Mouse (Mus musculus): ENCODE measurements around the gene Sapcd1. TPM values are rescaled to one million over a fixed set of nuclear protein-coding genes. Genes with fewer than 3 reads are reported as not detected.

The Sapcd1 gene
- polyA plus RNA-seq (2012; fragmentation: generic; extraction: Trizol) = 0.14 TPM

- Histone ChIP-seq H3K4me2 (ENCODE audit: low read depth) (no peak within 1 kb of the TSS), H3K27me3 (ENCODE audit: control insufficient read depth, insufficient read depth, insufficient read length) (no peaks in the 10 kb centered on the region), H3K4me3 (no peak within 1 kb of the TSS), H3K36me3 (ENCODE audit: control insufficient read depth, insufficient read depth) (no peaks in the 10 kb centered on the region), H3K79me2 (ENCODE audit: control insufficient read depth, insufficient read depth) (no peaks in the 10 kb centered on the region), H3ac (ENCODE audit: control insufficient read depth, insufficient read length) (no peak within 1 kb of the TSS)
- TF ChIP-seq SRF (IDR thresholded peaks at IDR 0.05; ENCODE audit: control insufficient read depth, insufficient read length, low read depth) (no peak), MYOG (IDR thresholded peaks at IDR 0.05; ENCODE audit: control insufficient read depth in 1 of 3, insufficient read depth in 1 of 3, insufficient read length in 2 of 3, low read depth in 2 of 3) (no peak), MAX (IDR thresholded peaks at IDR 0.05; ENCODE audit: low read depth) (no peak), POLR2AphosphoS2 (IDR thresholded peaks at IDR 0.05; ENCODE audit: insufficient read length, low read depth) (no peak), TCF12 (IDR thresholded peaks at IDR 0.05; ENCODE audit: insufficient read depth, poor library complexity, severe bottlenecking) (no peak), E2F4 (IDR thresholded peaks at IDR 0.05; ENCODE audit: insufficient read depth) (no peak), POLR2A (IDR thresholded peaks at IDR 0.05; ENCODE audit: insufficient read length, low read depth) (no peak), TCF3 (IDR thresholded peaks at IDR 0.05; ENCODE audit: insufficient read length, low read depth) (no peak), MYOD1 (IDR thresholded peaks at IDR 0.05; ENCODE audit: control insufficient read depth in 1 of 3, insufficient read length in 2 of 3, low read depth in 2 of 3) (no peak), REST (IDR thresholded peaks at IDR 0.05; ENCODE audit: insufficient read depth, insufficient read length) (no peak), USF1 (IDR thresholded peaks at IDR 0.05; ENCODE audit: low read depth) (no peak), CEBPB (IDR thresholded peaks at IDR 0.05; ENCODE audit: insufficient read depth, poor library complexity, severe bottlenecking) (no peak)
Measured at GRCm38 (mm10) chr17:35027277-35028068, at the start of gene Sapcd1. TSS of gene Sapcd1 (minus strand) at chr17:35028016.

- no peak overlapping the region for H3K4me3 ChIP-seq
- H3ac ChIP-seq (ENCODE audit: control insufficient read depth, insufficient read length) = no peak overlapping the region
- no peaks in the 10 kb centered on the region for H3K36me3 ChIP-seq (ENCODE audit: control insufficient read depth, insufficient read depth)
- TF ChIP-seq USF1 (IDR thresholded peaks at IDR 0.05; ENCODE audit: low read depth) (no peak), POLR2A (IDR thresholded peaks at IDR 0.05; ENCODE audit: insufficient read length, low read depth) (no peak), TCF12 (IDR thresholded peaks at IDR 0.05; ENCODE audit: insufficient read depth, poor library complexity, severe bottlenecking) (no peak), MYOG (IDR thresholded peaks at IDR 0.05; ENCODE audit: control insufficient read depth in 1 of 3, insufficient read depth in 1 of 3, insufficient read length in 2 of 3, low read depth in 2 of 3) (no peak), CEBPB (IDR thresholded peaks at IDR 0.05; ENCODE audit: insufficient read depth, poor library complexity, severe bottlenecking) (no peak), TCF3 (IDR thresholded peaks at IDR 0.05; ENCODE audit: insufficient read length, low read depth) (no peak), SRF (IDR thresholded peaks at IDR 0.05; ENCODE audit: control insufficient read depth, insufficient read length, low read depth) (no peak), E2F4 (IDR thresholded peaks at IDR 0.05; ENCODE audit: insufficient read depth) (no peak), REST (IDR thresholded peaks at IDR 0.05; ENCODE audit: insufficient read depth, insufficient read length) (no peak), POLR2AphosphoS2 (IDR thresholded peaks at IDR 0.05; ENCODE audit: insufficient read length, low read depth) (no peak)
- H3K4me2 ChIP-seq (ENCODE audit: low read depth) = no peak overlapping the region
- no peaks in the 10 kb centered on the region for H3K79me2 ChIP-seq (ENCODE audit: control insufficient read depth, insufficient read depth)
- H3K27me3 ChIP-seq (ENCODE audit: control insufficient read depth, insufficient read depth, insufficient read length) = peaks cover 9% of the 10 kb centered on the region
Measured at GRCm38 (mm10) chr17:35077285-35077684, 49.5 kb upstream of the Sapcd1 start.

GRCm38 (mm10) chr17:35076507-35077176 lies 48.8 kb upstream of the Sapcd1 start, which contains the start of gene Ly6g6e:
TSS of gene Ly6g6e (plus strand) at chr17:35076902.
- Histone ChIP-seq H3K79me2 (ENCODE audit: control insufficient read depth, insufficient read depth) (no peaks in the 10 kb centered on the region), H3K4me3 (no peak within 1 kb of the TSS), H3K27me3 (ENCODE audit: control insufficient read depth, insufficient read depth, insufficient read length) (peaks cover 9% of the 10 kb centered on the region), H3K4me2 (ENCODE audit: low read depth) (no peak within 1 kb of the TSS), H3K36me3 (ENCODE audit: control insufficient read depth, insufficient read depth) (no peaks in the 10 kb centered on the region), H3ac (ENCODE audit: control insufficient read depth, insufficient read length) (no peak within 1 kb of the TSS)
- TF ChIP-seq MAX (IDR thresholded peaks at IDR 0.05; ENCODE audit: low read depth) (no peak), TCF12 (IDR thresholded peaks at IDR 0.05; ENCODE audit: insufficient read depth, poor library complexity, severe bottlenecking) (no peak), MYOD1 (IDR thresholded peaks at IDR 0.05; ENCODE audit: control insufficient read depth in 1 of 3, insufficient read length in 2 of 3, low read depth in 2 of 3) (no peak), POLR2A (IDR thresholded peaks at IDR 0.05; ENCODE audit: insufficient read length, low read depth) (no peak), E2F4 (IDR thresholded peaks at IDR 0.05; ENCODE audit: insufficient read depth) (no peak), USF1 (IDR thresholded peaks at IDR 0.05; ENCODE audit: low read depth) (no peak), POLR2AphosphoS2 (IDR thresholded peaks at IDR 0.05; ENCODE audit: insufficient read length, low read depth) (no peak), TCF3 (IDR thresholded peaks at IDR 0.05; ENCODE audit: insufficient read length, low read depth) (no peak), REST (IDR thresholded peaks at IDR 0.05; ENCODE audit: insufficient read depth, insufficient read length) (no peak), MYOG (IDR thresholded peaks at IDR 0.05; ENCODE audit: control insufficient read depth in 1 of 3, insufficient read depth in 1 of 3, insufficient read length in 2 of 3, low read depth in 2 of 3) (no peak), SRF (IDR thresholded peaks at IDR 0.05; ENCODE audit: control insufficient read depth, insufficient read length, low read depth) (no peak), CEBPB (IDR thresholded peaks at IDR 0.05; ENCODE audit: insufficient read depth, poor library complexity, severe bottlenecking) (no peak)

- Histone ChIP-seq H3ac (ENCODE audit: control insufficient read depth, insufficient read length) (no peak overlapping the region), H3K4me2 (ENCODE audit: low read depth) (no peak overlapping the region), H3K36me3 (ENCODE audit: control insufficient read depth, insufficient read depth) (no peaks in the 10 kb centered on the region), H3K27me3 (ENCODE audit: control insufficient read depth, insufficient read depth, insufficient read length) (peaks cover 9% of the 10 kb centered on the region), H3K79me2 (ENCODE audit: control insufficient read depth, insufficient read depth) (no peaks in the 10 kb centered on the region), H3K4me3 (no peak overlapping the region)
- TF ChIP-seq USF1 (IDR thresholded peaks at IDR 0.05; ENCODE audit: low read depth) = no peak
- no peak for TF ChIP-seq TCF12 (IDR thresholded peaks at IDR 0.05; ENCODE audit: insufficient read depth, poor library complexity, severe bottlenecking)
- TF ChIP-seq TCF3 (IDR thresholded peaks at IDR 0.05; ENCODE audit: insufficient read length, low read depth) = no peak
- no peak for TF ChIP-seq MYOD1 (IDR thresholded peaks at IDR 0.05; ENCODE audit: control insufficient read depth in 1 of 3, insufficient read length in 2 of 3, low read depth in 2 of 3)
- TF ChIP-seq E2F4 (IDR thresholded peaks at IDR 0.05; ENCODE audit: insufficient read depth) = no peak
- no peak for TF ChIP-seq POLR2A (IDR thresholded peaks at IDR 0.05; ENCODE audit: insufficient read length, low read depth)
- no peak for TF ChIP-seq MAX (IDR thresholded peaks at IDR 0.05; ENCODE audit: low read depth)
- no peak for TF ChIP-seq SRF (IDR thresholded peaks at IDR 0.05; ENCODE audit: control insufficient read depth, insufficient read length, low read depth)
- TF ChIP-seq CEBPB (IDR thresholded peaks at IDR 0.05; ENCODE audit: insufficient read depth, poor library complexity, severe bottlenecking) = no peak
- TF ChIP-seq REST (IDR thresholded peaks at IDR 0.05; ENCODE audit: insufficient read depth, insufficient read length) = no peak
Measured at GRCm38 (mm10) chr17:35074097-35074496, 46.3 kb upstream of the Sapcd1 start.

All from myocyte (in vitro differentiated cells).